Comparison of ENCODE assay signal across 13 mouse cellular contexts in genomic region chr13:41321433-41321832, GRCm38 (mm10). TPM values are rescaled to one million over a fixed set of nuclear protein-coding genes. Genes with fewer than 3 reads are reported as not detected.
DNase-seq lines count a peak whose midpoint lies in the region; ATAC-seq lines count a peak whose summit lies in the region.
"Had no signal": no experiment of that assay in that cellular context is flagged by ENCODE, and none has a peak within 500 bp of the region (broad histone marks: within the 10 kb centered on the region; RNA-seq: fewer than 3 reads in every experiment).

No protein-coding gene starts in this region.

- peaks cover 15% of the 10 kb centered on the region for H3K36me3 ChIP-seq in embryonic facial prominence, embryonic 15.5 days
- H3K36me3 ChIP-seq in intestine, embryonic 16.5 days (ENCODE audit: control insufficient read depth, insufficient read depth, low read length), result peaks cover 6% of the 10 kb centered on the region; the same call in 1 of the 2 replicates

- H3K27me3 ChIP-seq in embryonic facial prominence, embryonic 15.5 days, result no peaks in the 10 kb centered on the region
- H3K27me3 ChIP-seq in intestine, embryonic 16.5 days (replicated peaks; ENCODE audit: control insufficient read depth, insufficient read depth, low read length), result no peaks in the 10 kb centered on the region

- peak overlapping the region; percentile 48; the same call in 1 of the 2 replicates for H3K27ac ChIP-seq in embryonic facial prominence, embryonic 15.5 days (replicated peaks)
- H3K27ac ChIP-seq in intestine, embryonic 16.5 days (ENCODE audit: low read length), result peak overlapping the region; percentile 56

- H3K4me3 ChIP-seq in embryonic facial prominence, embryonic 15.5 days (replicated peaks), result no peak overlapping the region
- no peak overlapping the region for H3K4me3 ChIP-seq in intestine, embryonic 16.5 days (ENCODE audit: low read length)

- WGBS in embryonic facial prominence, embryonic 15.5 days, result 51% methylated on average over 3 of the region's 3 CpGs
- 47% methylated on average over 3 of the region's 3 CpGs for WGBS in intestine, embryonic 16.5 days

- H3K4me2 ChIP-seq in embryonic facial prominence, embryonic 15.5 days (replicated peaks), result no peak overlapping the region
- H3K4me2 ChIP-seq in intestine, embryonic 16.5 days (ENCODE audit: low read depth, low read length), result no peak overlapping the region

- peak; percentile 50 for DNase-seq in kidney, postnatal 14 days
- DNase-seq in kidney, postnatal 36 days, result no peak
- peak; percentile 96 for DNase-seq in Muller cell, postnatal 12 days (ENCODE audit: inconsistent ontology term)
- no peak for DNase-seq in cerebellum, adult 9-10 months
- no peak for DNase-seq in left cerebral cortex, postnatal 4 days
- DNase-seq in left cerebral cortex, adult 11 months (ENCODE audit: low spot score), result no peak

- H3K9me3 ChIP-seq in embryonic facial prominence, embryonic 15.5 days (replicated peaks), result no peaks in the 10 kb centered on the region
- no peaks in the 10 kb centered on the region for H3K9me3 ChIP-seq in intestine, embryonic 16.5 days (ENCODE audit: control insufficient read depth, low read length)

- ATAC-seq in embryonic facial prominence, embryonic 15.5 days (ENCODE audit: insufficient number of reproducible peaks, low FRiP score, low TSS enrichment, low read depth), result no peak
- ATAC-seq in intestine, embryonic 16.5 days, result 0 out of 2 replicates have a peak, but pooled peaks have one; percentile 36

- no peaks in the 10 kb centered on the region for H3K4me1 ChIP-seq in embryonic facial prominence, embryonic 15.5 days
- H3K4me1 ChIP-seq in intestine, embryonic 16.5 days (ENCODE audit: control insufficient read depth, insufficient read depth, low read length), result peaks cover 7% of the 10 kb centered on the region; the same call in 1 of the 2 replicates

- intact Hi-C loops in left cerebral cortex, postnatal 4 days (cut with DNase I), result no loop called here

- H3K9ac ChIP-seq in embryonic facial prominence, embryonic 15.5 days, result no peak overlapping the region
- H3K9ac ChIP-seq in intestine, embryonic 16.5 days (ENCODE audit: low read depth, low read length), result no peak overlapping the region

RNA-seq across cellular contexts. Expression of gene Gm17364, which starts 47.7 kb away (rescaled TPM):
- polyA plus RNA-seq in embryonic facial prominence, embryonic 15.5 days (2015; fragmentation: Nextera tagmentation; extraction: Ambion mirVana), result not detected in 2 replicates
- polyA plus RNA-seq in intestine, embryonic 16.5 days (2015; fragmentation: Nextera tagmentation; extraction: Ambion mirVana), result not detected in 2 replicates
- not detected for total RNA-seq in left cerebral cortex, postnatal 4 days (2021)
- total RNA-seq: adrenal gland, adult 18-20 months; ES-E14 had no signal
- polyA plus RNA-seq: gonadal fat pad, adult 2 months; neural tube, embryonic 11.5 days; spleen, adult 2 months had no signal

Comparison
In these comparisons a context has a peak if more than half of its experiments do, and no peak if none do; other contexts are left out.
1. DNase-seq: peak in kidney, postnatal 14 days (single experiment) and Muller cell, postnatal 12 days (single experiment); none in kidney, postnatal 36 days (0 of 2), cerebellum, adult 9-10 months (single experiment), left cerebral cortex, postnatal 4 days (single experiment) and left cerebral cortex, adult 11 months (single experiment).